Mouse (Mus musculus): ENCODE data around the gene Zfp454.

- TF ChIP-seq CTCF (IDR thresholded peaks at IDR 0.05; ENCODE audit: borderline replicate concordance, extremely low read depth, insufficient read depth, insufficient read length) = no peak
- no peak for TF ChIP-seq POLR2A (IDR thresholded peaks at IDR 0.05; ENCODE audit: borderline replicate concordance, extremely low read depth, insufficient read depth, insufficient read length, poor library complexity, severe bottlenecking)
Observed at GRCm38 (mm10) chr11:50848520-50849137, 38.8 kb downstream of the Zfp454 start.

Data from brain, embryonic 14.5 days (tissue).